Mouse (Mus musculus) limb, embryonic 14.5 days (tissue): ENCODE data around the gene Asb2. TPM values are rescaled to one million over a fixed set of nuclear protein-coding genes. Genes with fewer than 3 reads are reported as not detected.

Source experiments
- ATAC-seq: fragments of 200-750 bp; cut with Nextera tagmentation; 2 replicates; pipeline ENCODE4 v1.8.0; 2017; ENCODE audit warnings: low read depth, moderate number of reproducible peaks, moderate TSS enrichment; ENCODE audit not compliant: low FRiP score
- DNase-seq: peaks from one replicate; pipeline ENCODE4 v3.0.0-alpha.2; 2015; ENCODE audit warnings: low spot score
- H3K27ac ChIP-seq: fragments of 300-500 bp; sonication (generic); replicated peaks from 2 replicates; pipeline ENCODE4 v1.5.1; 2014; ENCODE audit warnings: low read depth, mild to moderate bottlenecking, low read length, moderate library complexity, mixed read lengths
- H3K27me3 ChIP-seq: fragments of 300-500 bp; sonication (generic); 2 replicates; pipeline ENCODE4 v1.6.1; 2014; ENCODE audit warnings: low read length, mixed read lengths; ENCODE audit not compliant: control insufficient read depth, insufficient read depth
- H3K36me3 ChIP-seq: fragments of 300-500 bp; sonication (generic); 2 replicates; pipeline ENCODE4 v1.6.1; 2014; ENCODE audit warnings: mild to moderate bottlenecking, low read length, moderate library complexity, mixed read lengths; ENCODE audit not compliant: control insufficient read depth, insufficient read depth
- H3K4me1 ChIP-seq: fragments of 300-500 bp; sonication (generic); 2 replicates; pipeline ENCODE4 v1.6.1; 2014; ENCODE audit warnings: antibody characterized with exemption, low read length, mixed read lengths; ENCODE audit not compliant: control insufficient read depth, insufficient read depth
- H3K4me2 ChIP-seq: fragments of 300-500 bp; sonication (generic); replicated peaks from 2 replicates; pipeline ENCODE4 v1.6.1; 2014; ENCODE audit warnings: low read depth, mild to moderate bottlenecking, low read length, moderate library complexity; ENCODE audit not compliant: severe bottlenecking
- H3K4me3 ChIP-seq: fragments of 300-500 bp; sonication (generic); replicated peaks from 2 replicates; pipeline ENCODE4 v1.5.1; 2014; ENCODE audit warnings: low read length
- H3K9ac ChIP-seq: fragments of 300-500 bp; sonication (generic); 2 replicates; pipeline ENCODE4 v1.6.1; 2014; ENCODE audit warnings: mild to moderate bottlenecking, low read depth, low read length, moderate library complexity; ENCODE audit not compliant: severe bottlenecking
- H3K9me3 ChIP-seq: fragments of 300-500 bp; sonication (generic); 2 replicates; pipeline ENCODE4 v1.6.1; 2016; ENCODE audit warnings: low read length; ENCODE audit not compliant: control insufficient read depth
- POLR2A ChIP-seq: fragments of 200-500 bp; IDR thresholded peaks from 2 replicates; pipeline ENCODE4 v1.8.0; 2012; ENCODE audit warnings: inconsistent platforms, mild to moderate bottlenecking, moderate library complexity, borderline replicate concordance; ENCODE audit not compliant: insufficient read depth, insufficient read length; ENCODE audit errors: extremely low read depth
- WGBS: fragments of 180-500 bp; shearing (Covaris S2); extraction: QIAGEN DNeasy Blood & Tissue Kit; methylation state at CpG from one replicate; pipeline ENCODE4 v1.1.7; 2014; 5-methylcytosine and 5-hydroxymethylcytosine counted together
- polyA plus RNA-seq, 2 experiments: library from polyadenylated mRNA; depleted of rRNA in 1 of 2; stranded (reverse) in 1 of 2; unstranded in 1 of 2; fragments of >200 nt; fragmentation: Nextera tagmentation in 1 of 2; extraction: Ambion mirVana in 1 of 2; gene quantifications; 2 replicates each; pipeline versions ENCODE4 v1.2.1 to v1.2.3; 2012 to 2014

Gene Asb2
- polyA plus RNA-seq, 2 experiments: 11.7 to 13.8 TPM

DNA sequence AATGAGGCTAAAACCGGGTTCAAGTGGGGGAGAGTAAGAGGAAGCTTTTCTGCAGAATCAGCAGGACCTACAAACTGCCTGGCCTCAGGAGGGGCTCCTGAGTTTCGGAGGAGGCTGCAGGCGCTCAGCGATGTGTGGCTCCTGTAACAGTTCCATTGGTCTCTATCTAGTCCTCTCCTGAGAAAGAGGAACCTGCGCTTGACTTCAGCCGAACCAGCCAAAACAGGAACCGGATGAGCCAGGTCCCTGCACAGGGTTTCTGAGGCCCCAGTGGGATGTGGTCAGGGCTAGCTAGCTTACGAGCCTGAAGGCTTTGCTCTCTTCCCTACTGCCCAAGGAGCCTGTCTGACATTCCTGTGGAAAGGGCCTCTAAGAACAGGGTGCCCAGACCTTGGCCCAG lies 12.3 kb downstream of the Asb2 start:
- 75% methylated on average over 8 of the region's 8 CpGs for WGBS
- Histone ChIP-seq H3K9ac (no peak overlapping the region), H3K36me3 (no peaks in the 10 kb centered on the region), H3K9me3 (no peaks in the 10 kb centered on the region), H3K27ac (no peak overlapping the region), H3K27me3 (no peaks in the 10 kb centered on the region), H3K4me3 (no peak overlapping the region), H3K4me1 (no peaks in the 10 kb centered on the region), H3K4me2 (no peak overlapping the region)
- no peak for ATAC-seq
- no peak for TF ChIP-seq POLR2A
- no peak for DNase-seq

DNA sequence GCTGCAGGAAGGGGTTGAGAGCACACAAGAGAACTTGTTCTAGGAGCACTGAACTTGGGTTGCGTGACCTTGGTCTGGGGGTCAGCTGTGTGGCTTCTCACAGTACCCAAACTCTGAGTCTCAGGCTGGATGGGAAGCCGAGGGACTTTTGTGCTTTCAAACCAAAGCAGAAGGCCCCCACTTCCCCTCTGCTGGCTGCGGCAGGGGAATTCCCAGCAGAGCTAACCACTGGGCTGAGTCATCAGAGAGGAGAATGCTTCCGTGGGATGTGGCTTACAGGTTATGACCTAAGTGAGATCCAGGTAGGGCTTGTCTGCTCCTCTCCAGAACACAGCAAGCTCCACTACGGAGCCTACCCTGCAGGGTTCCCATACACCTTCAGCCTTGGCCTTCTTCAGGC lies 14.6 kb downstream of the Asb2 start:
- ATAC-seq: no peak
- no peak overlapping the region for H3K4me3 ChIP-seq
- H3K9ac ChIP-seq: no peak overlapping the region
- no peaks in the 10 kb centered on the region for H3K36me3 ChIP-seq
- H3K27ac ChIP-seq: no peak overlapping the region
- 83% methylated on average over 5 of the region's 5 CpGs for WGBS
- no peak for DNase-seq
- H3K4me1 ChIP-seq: no peaks in the 10 kb centered on the region
- no peak overlapping the region for H3K4me2 ChIP-seq
- TF ChIP-seq POLR2A: no peak
- no peaks in the 10 kb centered on the region for H3K27me3 ChIP-seq
- no peaks in the 10 kb centered on the region for H3K9me3 ChIP-seq

DNA sequence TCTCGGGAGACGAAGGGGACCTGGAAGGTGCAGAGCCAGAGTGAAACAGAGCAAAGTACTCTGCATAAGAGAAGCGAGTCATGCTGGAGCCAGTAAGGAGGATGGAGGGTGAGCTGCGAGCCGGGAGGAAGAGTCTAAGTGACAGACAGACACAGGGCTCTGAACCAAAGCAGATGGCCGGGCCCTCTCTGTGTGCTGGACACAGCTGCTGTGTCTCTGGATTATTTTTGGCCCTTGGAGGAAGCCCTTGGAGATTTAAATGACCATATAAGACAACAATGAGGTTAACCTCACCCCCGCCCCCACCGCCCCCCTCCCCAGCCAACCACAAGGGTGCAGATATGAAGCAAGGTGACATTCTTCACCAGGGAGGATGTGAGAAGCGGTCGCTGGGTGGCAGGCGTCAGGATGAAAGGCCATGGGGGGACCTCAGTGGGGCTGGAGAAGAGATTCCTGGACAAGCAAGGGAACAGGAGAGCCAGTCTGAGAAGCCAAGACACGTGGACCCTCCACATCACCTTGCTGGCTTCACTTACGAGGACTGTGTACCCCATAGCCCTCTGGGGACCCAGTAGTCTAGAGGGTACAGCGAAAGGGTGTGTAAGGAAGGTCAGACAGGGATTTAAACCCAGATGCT lies 17.5 kb downstream of the Asb2 start:
- Histone ChIP-seq H3K4me1 (no peaks in the 10 kb centered on the region), H3K9ac (no peak overlapping the region), H3K9me3 (no peaks in the 10 kb centered on the region), H3K36me3 (no peaks in the 10 kb centered on the region), H3K27ac (no peak overlapping the region), H3K4me3 (no peak overlapping the region), H3K4me2 (no peak overlapping the region), H3K27me3 (no peaks in the 10 kb centered on the region)
- WGBS: 72% methylated on average over 14 of the region's 14 CpGs
- DNase-seq: no peak
- TF ChIP-seq POLR2A: no peak
- ATAC-seq: peak; percentile 60

DNA sequence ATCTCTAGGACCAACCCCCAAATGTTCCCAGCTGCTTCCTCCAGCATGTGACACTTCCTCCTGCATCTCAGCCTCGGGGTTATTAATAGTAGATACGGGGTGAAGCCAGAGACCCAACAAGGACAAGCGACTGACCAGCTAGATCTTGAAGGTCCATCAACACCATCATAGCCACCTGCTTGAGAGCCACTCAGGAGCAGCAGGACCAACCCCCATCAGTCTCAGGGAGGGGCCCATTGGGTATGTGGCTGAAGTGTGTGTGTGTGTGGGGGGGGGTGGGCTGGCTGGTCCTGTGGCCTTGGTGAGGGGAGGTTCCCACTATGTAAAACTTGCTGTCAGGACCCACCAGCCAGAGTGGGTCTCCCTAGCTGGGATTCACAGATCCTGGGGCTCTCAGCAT lies 19.0 kb downstream of the Asb2 start:
- no peak overlapping the region for H3K4me3 ChIP-seq
- DNase-seq (no peak), ATAC-seq (no peak)

DNA sequence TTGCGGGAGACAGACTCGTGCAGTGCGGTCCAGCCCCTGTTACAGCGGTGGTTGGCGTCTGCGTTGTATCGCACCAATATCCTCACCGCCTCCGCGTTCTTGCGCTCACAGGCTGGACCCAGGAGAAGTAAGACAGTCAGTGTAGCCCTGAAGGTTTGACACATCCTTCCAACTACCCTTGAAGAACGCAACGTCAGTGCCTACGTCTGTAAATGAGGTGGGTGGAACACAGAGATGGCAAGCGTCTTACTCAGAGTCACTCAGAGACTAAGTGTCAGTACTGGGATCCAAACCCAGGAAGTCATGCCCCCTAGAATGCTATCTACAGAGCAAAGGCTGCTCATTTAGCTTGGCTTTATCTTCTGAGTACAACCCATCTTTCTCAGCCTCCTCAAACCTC lies 22.4 kb downstream of the Asb2 start:
- no peak overlapping the region for H3K9ac ChIP-seq
- H3K27me3 ChIP-seq: no peaks in the 10 kb centered on the region
- no peak for TF ChIP-seq POLR2A
- 92% methylated on average over 15 of the region's 15 CpGs for WGBS
- no peak overlapping the region for H3K4me2 ChIP-seq
- DNase-seq: no peak
- ATAC-seq: no peak
- H3K4me3 ChIP-seq: no peak overlapping the region
- no peak overlapping the region for H3K27ac ChIP-seq
- no peaks in the 10 kb centered on the region for H3K36me3 ChIP-seq
- H3K9me3 ChIP-seq: no peaks in the 10 kb centered on the region
- no peaks in the 10 kb centered on the region for H3K4me1 ChIP-seq

More for the DNA sequence above, 19.0 kb downstream of the Asb2 start:
- no peaks in the 10 kb centered on the region for H3K27me3 ChIP-seq
- TF ChIP-seq POLR2A: no peak
- no peaks in the 10 kb centered on the region for H3K36me3 ChIP-seq
- H3K9ac ChIP-seq: no peak overlapping the region
- H3K4me2 ChIP-seq: no peak overlapping the region
- H3K27ac ChIP-seq: no peak overlapping the region
- H3K9me3 ChIP-seq: no peaks in the 10 kb centered on the region
- no peaks in the 10 kb centered on the region for H3K4me1 ChIP-seq
- 73% methylated on average over 3 of the region's 3 CpGs for WGBS

- ATAC-seq: no peak
- H3K27me3 ChIP-seq: no peaks in the 10 kb centered on the region
- no peak for DNase-seq
- H3K4me3 ChIP-seq: no peak overlapping the region
- no peaks in the 10 kb centered on the region for H3K4me1 ChIP-seq
- no peaks in the 10 kb centered on the region for H3K36me3 ChIP-seq
- no peak overlapping the region for H3K27ac ChIP-seq
- no peak overlapping the region for H3K4me2 ChIP-seq
- 85% methylated on average over 2 of the region's 2 CpGs for WGBS
- no peak for TF ChIP-seq POLR2A
- H3K9ac ChIP-seq: no peak overlapping the region
- H3K9me3 ChIP-seq: no peaks in the 10 kb centered on the region
Measured at GRCm38 (mm10) chr12:103332879-103333278, 22.9 kb downstream of the Asb2 start.
